Mouse (Mus musculus) liver, embryonic 13.5 days (tissue): Measurements from ENCODE around the gene Hyal6. TPM values are rescaled to one million over a fixed set of nuclear protein-coding genes. Genes with fewer than 3 reads are reported as not detected.

Experiments
- ATAC-seq: fragments of 200-750 bp; cut with Nextera tagmentation; 2 replicates; pipeline ENCODE4 v1.8.0; 2017; ENCODE audit warnings: low read depth, mild to moderate bottlenecking, moderate number of reproducible peaks, moderate library complexity
- DNase-seq: peaks from one replicate; pipeline ENCODE4 v3.0.0; 2022
- H3K27ac ChIP-seq: fragments of 300-500 bp; sonication (generic); 2 replicates; pipeline ENCODE4 v1.5.1; 2015; ENCODE audit warnings: moderate library complexity, mild to moderate bottlenecking, inconsistent platforms
- H3K27me3 ChIP-seq: fragments of 300-500 bp; sonication (generic); 2 replicates; pipeline ENCODE4 v1.6.1; 2015; ENCODE audit warnings: mild to moderate bottlenecking, inconsistent platforms
- H3K36me3 ChIP-seq: fragments of 300-500 bp; sonication (generic); 2 replicates; pipeline ENCODE4 v1.6.1; 2015; ENCODE audit warnings: mild to moderate bottlenecking, inconsistent platforms
- H3K4me1 ChIP-seq: fragments of 300-500 bp; sonication (generic); replicated peaks from 2 replicates; pipeline ENCODE4 v1.6.1; 2015; ENCODE audit warnings: inconsistent platforms
- H3K4me2 ChIP-seq: fragments of 300-500 bp; sonication (generic); 2 replicates; pipeline ENCODE4 v1.6.1; 2015; ENCODE audit warnings: inconsistent platforms, mild to moderate bottlenecking, moderate library complexity
- H3K4me3 ChIP-seq: fragments of 300-500 bp; sonication (generic); replicated peaks from 2 replicates; pipeline ENCODE4 v1.5.1; 2015; ENCODE audit warnings: mild to moderate bottlenecking, inconsistent platforms
- H3K9ac ChIP-seq: fragments of 300-500 bp; sonication (generic); 2 replicates; pipeline ENCODE4 v1.6.1; 2015; ENCODE audit warnings: mild to moderate bottlenecking, inconsistent platforms
- H3K9me3 ChIP-seq: fragments of 300-500 bp; sonication (generic); replicated peaks from 2 replicates; pipeline ENCODE4 v1.6.1; 2016; ENCODE audit warnings: inconsistent platforms
- WGBS: fragments of 180-500 bp; shearing (Covaris S2); methylation state at CpG from one replicate; pipeline ENCODE4 v1.1.7; 2015; ENCODE audit not compliant: insufficient replicate concordance; 5-methylcytosine and 5-hydroxymethylcytosine counted together
- polyA plus RNA-seq: library from polyadenylated mRNA; unstranded; fragments of >200 nt; fragmentation: Nextera tagmentation; extraction: Ambion mirVana; gene quantifications from 2 replicates; pipeline ENCODE4 v1.2.1, GENCODE M21; 2015

Hyal6 gene
- polyA plus RNA-seq, 1 experiment from 2014 or later: 0.02 TPM

GRCm38 (mm10) chr6:24759281-24759680, 26.2 kb downstream of the Hyal6 start:
- H3K36me3 ChIP-seq: no peaks in the 10 kb centered on the region
- 78% methylated on average over 3 of the region's 3 CpGs for WGBS
- ATAC-seq: no peak
- H3K4me1 ChIP-seq: no peaks in the 10 kb centered on the region
- no peaks in the 10 kb centered on the region for H3K9me3 ChIP-seq
- no peak overlapping the region for H3K4me3 ChIP-seq
- no peak overlapping the region for H3K9ac ChIP-seq
- DNase-seq: no peak
- no peak overlapping the region for H3K4me2 ChIP-seq
- no peaks in the 10 kb centered on the region for H3K27me3 ChIP-seq
- H3K27ac ChIP-seq: no peak overlapping the region

GRCm38 (mm10) chr6:24766261-24766660, 33.2 kb downstream of the Hyal6 start:
- H3K9ac ChIP-seq: no peak overlapping the region
- DNase-seq: no peak
- H3K27ac ChIP-seq: no peak overlapping the region
- H3K27me3 ChIP-seq: no peaks in the 10 kb centered on the region
- H3K4me3 ChIP-seq: no peak overlapping the region
- H3K9me3 ChIP-seq: no peaks in the 10 kb centered on the region
- no peaks in the 10 kb centered on the region for H3K4me1 ChIP-seq
- no peak overlapping the region for H3K4me2 ChIP-seq
- no peaks in the 10 kb centered on the region for H3K36me3 ChIP-seq
- WGBS: 77% methylated on average over 2 of the region's 2 CpGs
- ATAC-seq: no peak

GRCm38 (mm10) chr6:24779182-24779581, 46.1 kb downstream of the Hyal6 start:
- H3K27me3 ChIP-seq: no peaks in the 10 kb centered on the region
- DNase-seq (no peak), ATAC-seq (no peak)
- H3K4me1 ChIP-seq: no peaks in the 10 kb centered on the region
- H3K9me3 ChIP-seq: no peaks in the 10 kb centered on the region
- no peaks in the 10 kb centered on the region for H3K36me3 ChIP-seq
- no peak overlapping the region for H3K4me2 ChIP-seq
- no peak overlapping the region for H3K9ac ChIP-seq
- no peak overlapping the region for H3K4me3 ChIP-seq
- no peak overlapping the region for H3K27ac ChIP-seq
- WGBS: 48% methylated on average over 2 of the region's 2 CpGs

GRCm38 (mm10) chr6:24790888-24791287, 57.8 kb downstream of the Hyal6 start, which contains the start of gene Spam1:
Spam1 (plus strand) TSS chr6:24791188.
- H3K9ac ChIP-seq: no peak within 1 kb of the TSS
- H3K4me3 ChIP-seq: no peak within 1 kb of the TSS
- no peak within 1 kb of the TSS for H3K27ac ChIP-seq
- H3K4me1 ChIP-seq: no peaks in the 10 kb centered on the region
- H3K9me3 ChIP-seq: no peaks in the 10 kb centered on the region
- H3K27me3 ChIP-seq: no peaks in the 10 kb centered on the region
- no peak within 1 kb of the TSS for H3K4me2 ChIP-seq
- ATAC-seq (no peak), DNase-seq (no peak)
- no peaks in the 10 kb centered on the region for H3K36me3 ChIP-seq

Other genes with a start within 250 kb of the Hyal6 start
- gene Iqub, start 218.2 kb upstream of the Hyal6 start, polyA plus RNA-seq: not detected in 2 replicates
- 279 and 307 TPM in 2 replicates for gene Ndufa5, start 205.2 kb upstream of the Hyal6 start, polyA plus RNA-seq
- not detected in 2 replicates for gene Asb15, start 205.1 kb upstream of the Hyal6 start, polyA plus RNA-seq
- 0.09 and 0.14 TPM in 2 replicates for gene Lmod2, start 135.5 kb upstream of the Hyal6 start, polyA plus RNA-seq
- 20.8 and 22.6 TPM in 2 replicates for gene Wasl, start 68.2 kb upstream of the Hyal6 start, polyA plus RNA-seq
- gene Hyal4, start 15.1 kb downstream of the Hyal6 start, polyA plus RNA-seq: not detected in 2 replicates
- gene Spam1, start 57.9 kb downstream of the Hyal6 start, polyA plus RNA-seq: not detected in 2 replicates
- not detected in 2 replicates for gene Hyal5, start 124.8 kb downstream of the Hyal6 start, polyA plus RNA-seq
- gene Tmem229a, start 223.1 kb downstream of the Hyal6 start, polyA plus RNA-seq: 0.02 and 0.09 TPM in 2 replicates